Mouse (Mus musculus): Measurements from ENCODE around the gene Ccdc137.

The Ccdc137 gene

DNA sequence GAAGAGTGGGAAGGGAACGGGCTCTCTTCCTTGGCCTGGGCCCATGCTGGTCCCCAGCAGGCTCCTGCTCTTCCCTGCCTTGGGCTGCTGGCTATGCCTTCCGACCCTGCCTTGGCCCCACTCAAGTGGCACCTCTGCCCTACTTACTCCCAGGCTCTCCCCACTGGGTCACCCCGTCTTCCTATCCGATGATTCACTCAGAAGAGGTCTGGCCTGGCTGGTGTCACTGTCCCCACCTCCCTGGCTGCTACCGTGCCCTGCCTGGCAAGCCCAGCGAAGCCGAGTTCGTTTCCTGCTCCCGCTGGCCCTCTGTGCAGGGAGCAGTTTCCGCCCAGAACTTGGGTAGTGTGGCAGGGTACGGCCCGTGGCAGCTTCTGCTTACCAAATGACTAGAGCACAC, 40.3 kb downstream of the Ccdc137 start:
- no peak for DNase-seq (ENCODE audit: low read depth, low spot score)

DNA sequence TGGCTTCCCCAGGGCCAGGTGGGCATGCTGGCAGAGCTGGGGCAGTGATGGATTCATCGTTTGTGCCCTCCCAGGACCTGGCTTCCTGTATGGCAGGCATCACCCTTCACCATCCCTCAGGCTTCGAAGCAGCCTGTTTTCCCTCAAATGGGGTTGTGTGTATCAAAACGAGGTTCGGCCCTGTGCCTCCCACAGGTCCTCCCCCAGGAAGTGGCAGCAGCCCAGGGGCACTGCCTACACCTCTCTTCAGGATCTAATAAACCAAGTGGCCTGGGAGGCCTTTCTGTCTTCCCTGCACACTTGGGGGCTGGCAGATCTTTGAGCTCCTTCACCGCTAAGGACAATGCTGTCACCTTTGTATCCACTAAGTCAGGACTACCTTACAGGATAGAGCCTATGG, 41.0 kb downstream of the Ccdc137 start:
- no peak for DNase-seq (ENCODE audit: low read depth, low spot score)

DNA sequence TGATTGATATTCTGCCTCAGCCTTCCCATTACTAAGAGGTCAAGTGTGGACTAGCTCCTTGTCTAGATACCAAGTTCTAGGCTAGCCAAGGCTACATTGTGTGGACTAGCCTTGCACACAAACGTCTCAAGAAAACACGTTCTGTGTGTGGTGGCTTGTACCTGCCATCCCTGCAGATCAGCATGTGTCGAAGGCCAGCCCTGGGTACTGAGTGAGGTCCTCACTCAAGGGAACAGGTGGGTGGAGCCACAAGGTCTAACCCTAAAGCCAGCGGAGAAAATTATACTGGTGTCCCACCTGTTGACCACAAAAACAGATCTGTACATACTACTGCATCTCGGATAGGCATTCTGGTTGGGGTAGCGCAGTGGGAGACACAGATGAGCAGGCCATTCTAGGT, 42.0 kb downstream of the Ccdc137 start:
- no peak for DNase-seq (ENCODE audit: low read depth, low spot score)

DNA sequence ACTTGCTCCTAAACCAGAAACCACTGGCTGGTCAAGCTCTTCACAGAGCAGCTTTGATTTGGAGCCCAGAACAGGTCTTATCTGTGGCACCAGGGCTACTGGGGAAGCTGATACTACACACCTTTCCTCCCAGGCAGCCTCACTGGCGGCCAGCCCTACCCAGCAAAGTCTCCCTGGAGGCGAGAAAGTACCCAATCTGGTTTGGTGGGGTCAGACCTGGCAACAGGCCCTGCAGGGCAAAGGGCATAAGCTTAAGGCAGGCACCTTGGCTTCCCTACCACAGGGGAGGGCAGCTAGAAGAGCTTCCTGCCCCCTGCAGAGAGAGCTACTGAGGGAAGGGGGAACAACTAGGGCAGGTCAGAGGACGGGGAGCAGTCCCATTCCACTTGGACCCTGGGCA, 42.4 kb downstream of the Ccdc137 start:
- no peak for DNase-seq (ENCODE audit: low read depth, low spot score)

DNA sequence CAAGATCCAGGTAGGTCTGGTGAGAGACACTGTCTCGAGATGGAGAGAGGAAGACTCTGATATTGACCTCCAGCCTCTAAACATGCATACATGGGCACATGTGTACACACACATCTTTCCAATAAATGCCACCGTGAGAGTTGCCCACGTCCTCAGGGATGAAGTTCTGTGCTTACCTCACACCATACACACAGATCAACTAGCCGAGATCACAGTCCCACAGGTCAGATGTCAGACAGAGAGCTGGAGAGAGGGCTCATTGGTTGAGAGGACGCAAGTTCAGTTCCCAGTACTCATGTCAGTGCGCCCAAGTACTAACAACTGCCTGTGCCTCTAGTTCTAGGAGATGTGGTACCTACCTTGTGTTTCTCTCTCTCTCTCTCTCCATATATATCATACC, 43.1 kb downstream of the Ccdc137 start:
- DNase-seq (ENCODE audit: low read depth, low spot score) = no peak

DNA sequence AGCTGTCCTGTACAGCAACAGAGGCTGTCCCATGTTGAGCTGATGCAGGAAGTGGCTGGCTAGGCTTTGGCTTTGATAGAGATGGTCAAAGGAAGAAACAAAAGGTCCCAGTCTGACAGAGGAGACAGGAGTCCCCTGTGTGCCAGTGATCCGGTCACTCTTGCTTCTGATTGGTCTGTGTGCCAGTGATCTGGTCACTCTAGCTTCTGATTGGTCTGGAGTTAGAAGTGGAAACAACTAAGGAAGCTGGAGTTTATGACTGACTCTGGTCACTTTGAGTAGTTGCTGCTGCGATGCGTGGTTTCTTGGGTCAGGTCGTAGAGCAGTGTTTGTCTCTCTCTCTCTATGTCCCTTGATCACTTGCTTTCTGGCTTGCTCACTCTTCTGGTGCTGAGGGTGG, 43.8 kb downstream of the Ccdc137 start:
- DNase-seq (ENCODE audit: low read depth, low spot score) = no peak

DNA sequence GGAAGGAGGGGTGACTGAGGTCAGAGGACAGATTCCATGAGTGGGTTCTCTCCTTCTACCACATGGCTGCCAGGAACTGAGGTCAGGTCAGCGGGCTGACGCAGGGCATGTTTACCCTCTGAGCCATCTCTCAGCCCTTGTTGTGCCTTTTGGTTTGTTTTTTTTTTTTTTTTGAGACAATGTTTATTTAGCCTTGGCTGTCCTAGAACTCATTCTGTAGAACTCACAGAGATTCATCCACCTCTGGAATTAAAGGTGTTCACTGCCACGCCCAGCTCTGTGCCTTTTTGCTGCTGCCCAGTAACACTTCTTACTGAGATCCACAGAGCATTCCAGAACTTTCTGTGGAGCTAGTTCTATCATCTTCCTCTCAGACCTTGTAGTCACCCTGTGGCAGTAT, 47.7 kb downstream of the Ccdc137 start:
- no peak for DNase-seq (ENCODE audit: low read depth, low spot score)

DNA sequence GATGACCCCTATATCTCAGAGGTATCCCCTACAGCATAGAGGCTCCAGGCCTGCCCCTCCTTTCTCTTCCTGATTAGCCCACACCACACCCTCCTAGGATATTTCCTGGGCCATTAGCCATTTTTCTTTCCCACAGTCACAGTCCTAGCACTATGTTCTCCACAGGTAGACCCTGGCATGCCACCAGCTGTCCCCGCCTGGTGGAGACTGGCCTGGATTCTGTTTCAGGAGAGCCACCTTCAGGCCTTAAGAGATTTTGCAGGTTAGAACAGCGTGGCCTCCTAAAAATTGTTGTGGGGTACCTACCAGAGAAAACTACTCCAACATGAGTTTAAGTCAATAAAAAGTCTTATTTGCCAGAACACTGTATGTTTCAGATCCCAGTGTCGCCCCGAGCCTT, 49.0 kb downstream of the Ccdc137 start:
- DNase-seq (ENCODE audit: low read depth, low spot score) = no peak

DNA sequence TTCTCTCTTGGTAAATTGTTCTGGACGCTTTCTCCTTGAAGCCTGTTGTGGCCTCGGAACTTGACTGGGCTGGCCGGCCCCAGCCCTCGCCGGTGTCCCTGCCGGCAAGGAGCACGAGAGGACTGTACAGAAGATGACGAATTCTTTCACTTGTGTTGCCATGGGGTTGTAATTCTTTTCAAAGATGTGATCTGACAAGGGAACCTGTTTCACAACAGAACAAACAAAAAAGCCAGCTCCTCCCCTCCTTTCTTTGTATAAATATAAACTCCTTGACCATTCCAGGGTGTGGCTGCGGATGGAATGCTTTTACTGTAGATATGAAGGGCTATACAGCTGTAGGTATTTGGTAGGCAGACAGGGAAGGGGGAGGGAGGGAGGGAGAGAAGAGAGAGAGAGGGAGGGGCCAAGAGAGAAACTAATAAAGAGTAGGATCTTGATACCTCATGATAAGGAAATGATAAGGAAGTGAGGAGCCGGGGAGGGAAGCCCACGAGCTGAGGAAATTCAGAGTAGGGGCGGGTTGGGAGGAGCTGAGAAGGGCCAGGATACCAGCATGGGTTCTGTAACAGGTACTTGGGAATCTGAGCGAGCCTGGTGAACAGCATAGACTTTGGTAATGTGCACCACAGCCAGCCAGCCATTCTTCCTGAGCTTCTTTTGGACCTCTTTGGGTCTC, 49.8 kb downstream of the Ccdc137 start:
- no peak for DNase-seq (ENCODE audit: low read depth, low spot score)

DNA sequence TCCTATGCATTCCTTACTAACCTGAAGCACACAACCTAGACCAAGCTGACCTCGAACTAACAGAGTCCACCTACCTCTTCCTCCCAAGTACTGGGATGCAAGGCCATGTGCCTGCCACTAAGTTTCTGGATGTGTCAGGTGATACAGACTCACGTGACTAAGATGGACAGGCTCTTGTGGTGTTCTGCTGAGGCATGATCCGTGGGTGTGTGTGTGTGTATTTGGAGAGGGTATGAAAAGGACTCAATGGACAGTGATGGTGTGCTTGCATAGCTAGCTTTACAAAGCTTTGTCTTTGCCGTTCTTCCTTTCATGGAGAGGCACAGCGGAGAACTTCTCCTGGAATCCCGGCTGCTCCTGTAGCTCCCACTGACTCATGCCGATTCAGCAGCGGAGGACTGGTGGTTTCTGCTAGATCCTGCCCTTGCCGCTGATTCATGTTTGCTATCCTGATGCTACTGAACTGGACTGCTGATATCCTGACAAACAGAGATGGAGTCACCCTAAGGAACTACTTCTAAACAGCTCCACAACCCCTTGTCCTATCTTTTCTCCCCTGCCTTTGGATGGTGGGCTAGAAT, 50.5 kb downstream of the Ccdc137 start:
- DNase-seq (ENCODE audit: low read depth, low spot score) = no peak

DNA sequence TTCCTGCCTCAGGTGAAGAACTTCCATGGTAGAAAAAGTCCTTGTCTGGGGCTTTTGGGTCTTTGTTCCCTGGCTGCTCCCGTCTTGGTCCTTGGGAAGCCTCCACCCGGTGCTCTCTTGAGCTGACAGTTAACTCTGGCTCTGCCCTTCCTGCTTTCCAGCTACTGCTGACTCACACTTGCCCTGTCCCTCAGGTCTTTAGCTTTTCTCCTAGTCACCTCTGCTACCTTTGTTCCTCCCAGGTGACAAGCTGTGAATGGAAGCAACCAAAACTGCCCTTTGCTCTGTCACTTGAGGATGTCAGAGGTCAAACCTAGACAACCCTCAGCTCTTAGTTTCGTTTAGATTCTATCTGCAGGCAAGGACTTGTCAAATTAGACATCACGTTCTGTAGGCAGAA, 52.0 kb downstream of the Ccdc137 start:
- DNase-seq (ENCODE audit: low read depth, low spot score) = no peak

DNA sequence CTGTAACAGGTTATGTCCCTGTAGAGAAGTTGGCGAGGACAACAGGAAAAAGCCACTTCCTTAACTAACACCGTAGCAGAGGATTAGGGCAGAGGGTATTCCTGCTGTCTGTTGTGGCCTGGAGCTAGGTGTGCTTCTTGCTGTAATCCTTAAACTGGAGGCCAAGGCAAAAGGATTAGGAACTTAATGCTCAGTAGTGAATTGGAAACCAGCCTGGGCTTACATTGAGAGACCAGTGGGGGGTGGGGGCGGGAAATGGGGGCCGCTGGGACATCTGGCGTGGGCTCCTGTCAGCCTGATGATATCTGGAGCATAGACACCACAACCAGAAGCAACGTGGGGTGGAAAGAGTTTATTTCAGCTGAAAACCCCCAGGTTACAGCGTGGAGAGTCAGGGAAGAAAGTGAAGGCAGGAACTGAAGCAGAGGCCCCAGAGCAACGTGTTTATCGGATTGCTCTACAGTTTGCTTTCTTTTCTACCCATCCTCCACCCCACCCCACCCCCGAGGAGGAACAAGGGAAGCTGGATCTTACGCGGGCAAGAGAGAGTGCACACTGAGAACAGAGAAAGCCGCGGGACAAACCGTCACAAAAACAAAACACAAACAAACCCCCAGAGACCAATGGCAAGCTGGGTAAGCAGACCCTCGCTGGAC, 52.6 kb downstream of the Ccdc137 start:
- DNase-seq (ENCODE audit: low read depth, low spot score) = no peak

DNA sequence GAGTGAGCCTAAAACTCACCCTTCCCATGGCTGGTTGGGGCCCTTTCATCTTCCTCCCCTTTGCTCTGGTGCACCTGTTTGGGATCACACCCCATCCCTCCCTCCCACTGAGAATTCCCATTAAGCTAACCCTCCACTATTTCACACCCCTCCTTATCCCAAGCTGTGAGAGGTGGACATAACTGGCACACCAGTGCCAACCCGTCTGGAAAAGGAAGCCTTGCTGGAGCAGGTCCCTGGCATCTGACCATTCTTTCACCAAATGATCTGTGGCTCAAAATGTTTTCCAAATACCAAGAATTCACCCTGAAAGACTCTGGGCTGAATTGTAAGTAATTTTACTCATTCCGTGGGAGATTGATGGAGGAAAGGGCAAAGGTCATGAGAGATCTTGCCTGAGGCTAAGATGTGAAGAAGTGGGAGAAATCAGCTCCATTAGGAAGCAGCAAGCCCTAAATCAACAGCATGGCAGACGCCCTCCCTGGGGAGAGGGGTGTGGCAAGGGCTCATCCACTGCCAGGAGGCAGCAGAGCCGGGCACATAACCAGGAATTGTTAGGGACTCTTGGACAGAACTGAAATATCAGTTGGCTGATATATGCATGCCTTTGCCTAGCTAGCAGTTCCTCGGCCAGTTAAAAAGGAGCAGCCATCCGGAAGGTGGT, 55.0 kb downstream of the Ccdc137 start:
- no peak for DNase-seq (ENCODE audit: low read depth, low spot score)
